Mouse (Mus musculus) forebrain, embryonic 13.5 days (tissue): ENCODE data around the gene Kctd19. TPM values are rescaled to one million over a fixed set of nuclear protein-coding genes. Genes with fewer than 3 reads are reported as not detected.

Experiments
- ATAC-seq: fragments of 200-750 bp; cut with Nextera tagmentation; 2 replicates; pipeline ENCODE4 v1.8.0; 2017
- H3K27ac ChIP-seq: fragments of 300-500 bp; sonication (generic); 2 replicates; pipeline ENCODE4 v1.5.1; 2015; ENCODE audit warnings: inconsistent platforms, mild to moderate bottlenecking, moderate library complexity
- H3K27me3 ChIP-seq: fragments of 300-500 bp; sonication (generic); 2 replicates; pipeline ENCODE4 v1.6.1; 2015; ENCODE audit warnings: mild to moderate bottlenecking, inconsistent platforms
- H3K36me3 ChIP-seq: fragments of 300-500 bp; sonication (generic); 2 replicates; pipeline ENCODE4 v1.6.1; 2015; ENCODE audit warnings: mild to moderate bottlenecking, inconsistent platforms; ENCODE audit not compliant: poor library complexity, severe bottlenecking
- H3K4me1 ChIP-seq: fragments of 300-500 bp; sonication (generic); 2 replicates; pipeline ENCODE4 v1.6.1; 2015; ENCODE audit warnings: inconsistent platforms
- H3K4me2 ChIP-seq: fragments of 300-500 bp; sonication (generic); 2 replicates; pipeline ENCODE4 v1.6.1; 2015; ENCODE audit warnings: inconsistent platforms, mild to moderate bottlenecking, moderate library complexity
- H3K4me3 ChIP-seq: fragments of 300-500 bp; sonication (generic); 2 replicates; pipeline ENCODE4 v1.5.1; 2015; ENCODE audit warnings: mild to moderate bottlenecking, inconsistent platforms
- H3K9ac ChIP-seq: fragments of 300-500 bp; sonication (generic); 2 replicates; pipeline ENCODE4 v1.6.1; 2015; ENCODE audit warnings: mild to moderate bottlenecking, inconsistent platforms
- H3K9me3 ChIP-seq: fragments of 300-500 bp; sonication (generic); replicated peaks from 2 replicates; pipeline ENCODE4 v1.6.1; 2016; ENCODE audit warnings: inconsistent platforms
- WGBS: fragments of 180-500 bp; shearing (Covaris S2); methylation state at CpG from one replicate; pipeline ENCODE4 v1.1.7; 2015; 5-methylcytosine and 5-hydroxymethylcytosine counted together
- polyA plus RNA-seq: library from polyadenylated mRNA; unstranded; fragments of >200 nt; fragmentation: Nextera tagmentation; extraction: Ambion mirVana; gene quantifications from 2 replicates; pipeline ENCODE4 v1.2.1, GENCODE M21; 2015

Kctd19 gene
- polyA plus RNA-seq, 1 experiment from 2014 or later, result not detected

DNA sequence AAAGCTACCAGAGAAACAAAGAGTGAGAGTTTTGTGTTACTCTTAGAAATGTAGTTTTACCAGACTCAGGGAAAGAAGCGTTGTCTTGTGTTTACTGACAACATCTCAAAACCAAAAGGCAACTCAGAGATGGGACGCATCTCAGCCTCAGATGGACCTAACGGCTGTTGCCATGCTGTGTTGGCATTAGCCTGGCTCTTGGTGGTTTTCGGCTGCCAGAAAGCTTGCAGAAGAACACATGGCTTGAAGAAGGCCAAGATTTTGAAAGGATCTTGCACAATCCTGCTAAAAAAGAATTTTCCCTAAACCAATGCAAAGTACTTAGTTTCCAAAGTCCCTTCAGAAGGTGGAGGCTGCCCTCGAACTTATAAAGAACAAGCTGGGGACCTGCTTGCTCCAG lies 29.4 kb upstream of the Kctd19 start:
- Histone ChIP-seq H3K9me3 (no peaks in the 10 kb centered on the region), H3K27me3 (no peaks in the 10 kb centered on the region), H3K4me3 (no peak overlapping the region), H3K9ac (no peak overlapping the region), H3K4me2 (no peak overlapping the region), H3K4me1 (peaks cover 14% of the 10 kb centered on the region), H3K36me3 (no peaks in the 10 kb centered on the region), H3K27ac (no peak overlapping the region)
- WGBS, result 92% methylated on average over 5 of the region's 5 CpGs
- no peak for ATAC-seq

- H3K4me3 ChIP-seq, result no peak overlapping the region
- no peaks in the 10 kb centered on the region for H3K36me3 ChIP-seq
- 8% methylated on average over 6 of the region's 6 CpGs for WGBS
- no peak overlapping the region for H3K4me2 ChIP-seq
- H3K9ac ChIP-seq, result no peak overlapping the region
- no peak for ATAC-seq
- no peaks in the 10 kb centered on the region for H3K9me3 ChIP-seq
- H3K27ac ChIP-seq, result no peak overlapping the region
- H3K4me1 ChIP-seq, result peaks cover 13% of the 10 kb centered on the region
- no peaks in the 10 kb centered on the region for H3K27me3 ChIP-seq
Observed at GRCm38 (mm10) chr8:105441433-105441832, 28.1 kb upstream of the Kctd19 start.

DNA sequence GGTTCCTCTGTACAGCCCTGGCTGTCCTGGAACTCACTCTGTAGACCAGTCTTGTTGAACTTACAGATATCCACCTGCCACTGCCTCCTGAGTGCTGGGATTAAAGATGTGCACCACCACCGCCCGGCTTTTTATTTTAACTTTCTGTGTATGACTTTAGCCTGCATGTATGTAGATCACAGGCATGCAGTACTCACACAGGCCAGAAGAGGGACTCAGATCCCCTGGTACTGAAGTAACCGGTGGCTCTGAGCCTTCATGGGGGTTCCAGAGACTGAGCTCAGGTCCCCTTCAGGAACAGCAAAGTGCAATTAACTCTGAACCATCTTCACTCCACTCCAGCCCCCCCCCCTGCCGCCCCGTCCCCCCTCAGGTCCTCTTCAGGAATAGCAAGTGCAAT lies 25.6 kb upstream of the Kctd19 start:
- ATAC-seq, result no peak
- Histone ChIP-seq H3K4me1 (0 out of 2 replicates have a peak, but pooled peaks cover under 1% of the 10 kb centered on the region), H3K9ac (no peak overlapping the region), H3K27ac (no peak overlapping the region), H3K27me3 (no peaks in the 10 kb centered on the region), H3K4me2 (no peak overlapping the region), H3K9me3 (no peaks in the 10 kb centered on the region), H3K4me3 (no peak overlapping the region), H3K36me3 (no peaks in the 10 kb centered on the region)
- 33% methylated on average over 5 of the region's 5 CpGs for WGBS

DNA sequence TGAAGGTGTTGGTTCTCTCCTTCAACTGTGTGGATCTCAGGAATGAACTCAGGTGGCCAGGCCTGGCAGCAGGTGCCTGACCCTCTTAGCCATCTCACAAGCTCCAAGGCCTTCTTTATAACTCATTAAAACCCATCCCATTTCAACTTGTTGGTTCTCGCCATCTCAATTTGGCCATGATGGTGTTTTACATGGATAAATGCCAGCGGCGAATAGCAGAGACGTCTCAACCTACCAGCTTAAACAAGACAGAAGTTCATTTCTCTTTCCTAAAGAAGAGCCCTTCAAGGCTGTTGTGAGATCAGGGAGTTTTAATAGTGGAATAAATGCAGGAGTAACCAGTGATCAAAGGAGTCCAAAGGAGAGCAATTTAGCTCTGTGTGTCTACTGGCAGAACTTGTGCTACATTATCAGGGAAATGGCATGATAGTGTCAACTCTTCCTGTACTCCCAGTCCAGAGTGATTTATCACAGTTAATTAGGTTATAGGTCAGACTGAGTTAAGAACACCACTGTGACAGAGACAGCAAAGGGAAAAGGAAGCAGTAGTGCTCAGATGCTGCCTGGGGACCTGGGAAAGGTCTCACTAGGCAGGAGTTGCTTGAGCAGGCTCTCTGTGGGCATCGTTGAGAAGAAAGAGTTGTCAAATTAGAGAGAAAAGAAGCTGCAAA lies 23.9 kb upstream of the Kctd19 start:
- Histone ChIP-seq H3K4me2 (no peak overlapping the region), H3K4me1 (peaks cover 14% of the 10 kb centered on the region), H3K4me3 (no peak overlapping the region), H3K27ac (no peak overlapping the region), H3K27me3 (no peaks in the 10 kb centered on the region), H3K36me3 (no peaks in the 10 kb centered on the region), H3K9me3 (no peaks in the 10 kb centered on the region), H3K9ac (no peak overlapping the region)
- WGBS, result 92% methylated on average over 5 of the region's 5 CpGs
- ATAC-seq, result no peak

GRCm38 (mm10) chr8:105436218-105436617 lies 22.9 kb upstream of the Kctd19 start:
- no peak overlapping the region for H3K4me2 ChIP-seq
- no peak overlapping the region for H3K27ac ChIP-seq
- no peak for ATAC-seq
- no peaks in the 10 kb centered on the region for H3K9me3 ChIP-seq
- no peak overlapping the region for H3K4me3 ChIP-seq
- peaks cover 23% of the 10 kb centered on the region for H3K4me1 ChIP-seq
- no peaks in the 10 kb centered on the region for H3K36me3 ChIP-seq
- no peaks in the 10 kb centered on the region for H3K27me3 ChIP-seq
- H3K9ac ChIP-seq, result no peak overlapping the region
- WGBS, result 68% methylated on average over 5 of the region's 5 CpGs

DNA sequence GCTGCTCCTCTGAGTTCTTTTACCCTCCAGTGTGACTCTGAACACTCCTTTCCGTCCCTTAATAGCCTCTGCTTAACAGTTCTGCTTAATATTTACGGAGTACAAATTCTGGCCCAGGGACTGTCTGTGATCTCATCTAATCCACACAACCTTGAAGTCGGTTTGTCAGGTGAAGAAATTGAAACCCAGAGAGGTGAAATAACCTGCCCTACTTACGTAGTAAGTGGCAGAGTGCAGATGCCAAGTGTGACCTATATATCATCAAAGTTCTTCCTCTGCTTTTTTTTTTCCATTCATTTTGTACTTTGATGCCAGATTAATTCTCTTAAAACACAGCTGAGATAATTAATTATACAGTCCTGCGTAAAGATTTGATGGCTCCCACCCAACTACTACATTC lies 20.8 kb upstream of the Kctd19 start:
- H3K27ac ChIP-seq, result no peak overlapping the region

DNA sequence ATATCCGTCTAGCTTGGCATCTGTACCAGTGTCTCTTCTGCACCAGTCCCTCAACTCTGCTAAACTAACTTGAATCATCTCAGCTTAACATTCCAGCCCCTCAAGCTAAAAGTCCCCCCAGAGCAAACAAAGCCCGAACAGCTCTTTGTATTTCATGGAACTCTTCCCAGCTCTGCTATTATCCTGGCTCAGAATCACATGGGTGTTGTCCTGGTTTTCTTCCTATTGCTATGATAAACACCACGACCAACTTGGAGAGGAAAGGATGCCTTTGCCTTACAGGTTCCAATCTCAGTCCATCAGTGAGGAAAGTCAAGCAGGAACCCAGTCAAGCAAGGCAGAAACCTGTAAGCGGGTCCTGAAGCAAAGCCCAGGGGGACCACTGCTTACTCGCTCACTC lies 20.2 kb upstream of the Kctd19 start:
- no peaks in the 10 kb centered on the region for H3K36me3 ChIP-seq
- ATAC-seq, result no peak
- H3K27me3 ChIP-seq, result no peaks in the 10 kb centered on the region
- 40% methylated on average over 5 of the region's 5 CpGs for WGBS
- H3K27ac ChIP-seq, result no peak overlapping the region
- peaks cover 23% of the 10 kb centered on the region for H3K4me1 ChIP-seq
- no peaks in the 10 kb centered on the region for H3K9me3 ChIP-seq
- no peak overlapping the region for H3K4me2 ChIP-seq
- H3K4me3 ChIP-seq, result no peak overlapping the region
- no peak overlapping the region for H3K9ac ChIP-seq

More for the DNA sequence above, 20.8 kb upstream of the Kctd19 start:
- H3K4me3 ChIP-seq, result no peak overlapping the region
- H3K36me3 ChIP-seq, result no peaks in the 10 kb centered on the region
- WGBS, result 70% methylated on average over 5 of the region's 5 CpGs
- no peak overlapping the region for H3K4me2 ChIP-seq
- H3K4me1 ChIP-seq, result peaks cover 23% of the 10 kb centered on the region
- ATAC-seq, result no peak
- H3K9ac ChIP-seq, result no peak overlapping the region
- H3K27me3 ChIP-seq, result no peaks in the 10 kb centered on the region
- no peaks in the 10 kb centered on the region for H3K9me3 ChIP-seq

DNA sequence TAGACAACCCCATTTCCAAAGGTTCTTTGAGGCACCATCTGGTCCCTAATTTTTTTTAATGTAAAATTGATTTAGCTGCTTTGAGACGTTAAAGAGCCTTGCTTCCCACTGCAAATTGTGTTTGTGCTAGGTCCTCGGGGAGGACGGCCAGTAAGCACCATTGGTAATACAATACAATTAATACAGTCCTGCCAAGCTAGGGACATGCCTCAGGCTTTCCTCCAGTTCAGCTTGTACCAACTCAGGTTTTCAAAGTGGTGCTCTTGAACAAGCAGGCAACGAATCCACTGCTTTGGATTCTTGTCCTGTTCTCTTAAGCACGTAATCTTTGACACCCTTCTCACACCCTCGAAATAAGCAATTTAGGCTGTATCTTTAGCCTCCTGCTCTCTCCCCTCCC lies 19.7 kb upstream of the Kctd19 start:
- no peak overlapping the region for H3K4me2 ChIP-seq
- peaks cover 23% of the 10 kb centered on the region for H3K4me1 ChIP-seq
- H3K36me3 ChIP-seq, result no peaks in the 10 kb centered on the region
- no peak for ATAC-seq
- no peak overlapping the region for H3K9ac ChIP-seq
- H3K27ac ChIP-seq, result no peak overlapping the region
- H3K27me3 ChIP-seq, result no peaks in the 10 kb centered on the region
- no peak overlapping the region for H3K4me3 ChIP-seq
- WGBS, result 39% methylated on average over 6 of the region's 6 CpGs
- H3K9me3 ChIP-seq, result no peaks in the 10 kb centered on the region

- Histone ChIP-seq H3K4me2 (no peak overlapping the region), H3K4me3 (no peak overlapping the region), H3K9me3 (no peaks in the 10 kb centered on the region), H3K9ac (no peak overlapping the region), H3K36me3 (no peaks in the 10 kb centered on the region), H3K27ac (0 out of 2 replicates have a peak overlapping the region, but pooled peaks have one; percentile 2), H3K27me3 (no peaks in the 10 kb centered on the region), H3K4me1 (peaks cover 23% of the 10 kb centered on the region)
- no peak for ATAC-seq
- WGBS, result 38% methylated on average over 7 of the region's 7 CpGs
Observed at GRCm38 (mm10) chr8:105431743-105432515, 18.6 kb upstream of the Kctd19 start.

- Histone ChIP-seq H3K27ac (no peak overlapping the region), H3K4me2 (no peak overlapping the region), H3K27me3 (no peaks in the 10 kb centered on the region), H3K36me3 (no peaks in the 10 kb centered on the region), H3K4me3 (no peak overlapping the region), H3K9ac (no peak overlapping the region), H3K4me1 (peaks cover 6% of the 10 kb centered on the region), H3K9me3 (no peaks in the 10 kb centered on the region)
- WGBS, result 86% methylated on average over 6 of the region's 6 CpGs
- no peak for ATAC-seq
Observed at GRCm38 (mm10) chr8:105426878-105427277, 13.6 kb upstream of the Kctd19 start.

- Histone ChIP-seq H3K27ac (no peak overlapping the region), H3K4me2 (no peak overlapping the region), H3K27me3 (no peaks in the 10 kb centered on the region), H3K9me3 (no peaks in the 10 kb centered on the region), H3K9ac (no peak overlapping the region), H3K36me3 (no peaks in the 10 kb centered on the region), H3K4me3 (no peak overlapping the region), H3K4me1 (no peaks in the 10 kb centered on the region)
- no peak for ATAC-seq
- WGBS, result 71% methylated on average over 1 of the region's 1 CpGs
Observed at GRCm38 (mm10) chr8:105422006-105422405, 8.7 kb upstream of the Kctd19 start.

DNA sequence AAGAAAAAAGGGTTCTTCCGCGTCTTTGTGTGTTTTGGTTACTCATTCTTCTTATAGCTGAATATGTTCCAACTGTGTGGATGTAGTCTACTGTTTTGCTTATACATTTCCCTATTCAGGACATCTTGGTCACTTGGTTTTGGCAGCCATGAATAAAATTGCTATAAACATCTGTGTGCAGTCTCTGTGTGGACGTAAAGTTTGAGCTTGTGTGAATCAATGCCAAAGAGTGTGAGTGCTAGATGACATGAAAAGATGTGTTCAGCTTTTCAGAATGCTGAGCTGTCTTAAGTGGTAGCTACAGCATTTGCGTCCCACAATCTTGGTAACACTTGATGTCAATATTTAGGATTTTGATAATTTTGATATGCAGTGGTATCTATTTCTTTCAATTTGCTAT lies 6.5 kb upstream of the Kctd19 start:
- no peak overlapping the region for H3K4me3 ChIP-seq
- H3K27me3 ChIP-seq, result peaks cover 3% of the 10 kb centered on the region; the same call in 1 of the 2 replicates
- H3K27ac ChIP-seq, result no peak overlapping the region
- 93% methylated on average over 4 of the region's 4 CpGs for WGBS
- H3K4me1 ChIP-seq, result no peaks in the 10 kb centered on the region
- no peak for ATAC-seq
- H3K4me2 ChIP-seq, result no peak overlapping the region
- no peaks in the 10 kb centered on the region for H3K36me3 ChIP-seq
- no peaks in the 10 kb centered on the region for H3K9me3 ChIP-seq
- no peak overlapping the region for H3K9ac ChIP-seq
